Mouse (Mus musculus): ENCODE data around the gene Elavl1.
"Not testable (repeated sequence)": the region's sequence is repeated elsewhere in the genome, so short reads cannot be mapped to it uniquely, and the experiment has no call there.

Gene Elavl1

GRCm38 (mm10) chr8:4257350-4257749 lies 67.9 kb downstream of the Elavl1 start:
- DNase-seq (ENCODE audit: low read depth) = no peak

DNA sequence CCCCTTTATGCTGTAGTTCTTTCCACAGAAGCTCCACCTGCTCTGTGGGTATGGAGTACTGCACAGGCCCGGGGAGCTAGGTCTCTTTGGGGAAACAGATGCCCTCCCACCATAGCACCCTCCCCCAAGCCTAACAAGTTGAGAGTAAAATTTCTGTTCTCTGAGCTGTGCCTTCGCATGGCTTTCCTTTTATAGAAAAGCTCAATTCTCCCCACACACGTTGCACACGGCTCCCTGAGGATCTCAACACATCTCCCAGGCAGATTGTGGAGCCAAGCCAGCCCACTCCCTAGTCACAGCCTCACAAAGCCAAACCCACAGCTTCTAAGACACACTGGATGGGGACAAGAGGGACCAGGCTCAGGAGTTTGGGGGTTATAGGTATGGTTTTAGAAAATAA lies 68.3 kb downstream of the Elavl1 start:
- no peak for DNase-seq (ENCODE audit: low read depth)

DNA sequence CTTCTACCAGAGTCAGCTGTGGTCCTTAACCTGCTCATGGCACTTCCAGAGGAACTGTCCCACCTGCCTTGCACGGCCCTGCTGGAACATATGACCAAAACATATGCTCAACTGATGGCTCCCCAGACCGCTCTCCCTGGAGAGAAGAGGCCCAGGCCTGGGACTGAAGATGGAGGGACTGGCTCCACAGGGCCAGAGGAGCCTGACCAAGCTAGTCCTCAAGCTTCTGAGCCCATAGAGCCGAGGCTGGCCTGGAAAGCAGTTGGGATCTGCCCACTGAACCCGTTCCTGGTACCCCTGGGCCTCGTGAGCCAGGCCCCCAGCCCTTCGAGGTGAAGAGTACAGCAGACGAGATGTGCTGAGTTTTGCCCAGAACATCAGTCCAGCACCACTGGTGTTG lies 69.7 kb downstream of the Elavl1 start:
- DNase-seq (ENCODE audit: low read depth) = not testable (repeated sequence)

DNA sequence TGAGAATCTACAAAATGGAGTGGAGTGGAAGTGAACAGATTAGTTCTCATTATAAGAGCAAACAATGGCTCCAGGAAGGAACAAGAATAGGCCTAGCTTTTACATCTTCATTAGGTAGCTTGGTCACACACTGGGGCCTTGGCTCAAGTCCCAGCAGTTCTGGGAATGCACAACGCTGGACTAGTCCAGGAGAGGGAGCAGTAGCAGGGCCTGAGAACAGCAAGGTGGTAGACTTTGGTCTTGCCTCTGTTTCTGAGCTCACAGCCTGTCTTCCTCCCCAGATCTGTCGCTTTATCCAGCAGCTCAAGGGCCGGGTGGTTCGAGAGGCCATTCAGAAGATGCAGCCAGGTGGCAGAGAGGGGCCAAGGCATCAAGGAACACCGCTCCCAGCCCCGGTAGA lies 71.2 kb downstream of the Elavl1 start:
- DNase-seq (ENCODE audit: low read depth) = no peak

DNA sequence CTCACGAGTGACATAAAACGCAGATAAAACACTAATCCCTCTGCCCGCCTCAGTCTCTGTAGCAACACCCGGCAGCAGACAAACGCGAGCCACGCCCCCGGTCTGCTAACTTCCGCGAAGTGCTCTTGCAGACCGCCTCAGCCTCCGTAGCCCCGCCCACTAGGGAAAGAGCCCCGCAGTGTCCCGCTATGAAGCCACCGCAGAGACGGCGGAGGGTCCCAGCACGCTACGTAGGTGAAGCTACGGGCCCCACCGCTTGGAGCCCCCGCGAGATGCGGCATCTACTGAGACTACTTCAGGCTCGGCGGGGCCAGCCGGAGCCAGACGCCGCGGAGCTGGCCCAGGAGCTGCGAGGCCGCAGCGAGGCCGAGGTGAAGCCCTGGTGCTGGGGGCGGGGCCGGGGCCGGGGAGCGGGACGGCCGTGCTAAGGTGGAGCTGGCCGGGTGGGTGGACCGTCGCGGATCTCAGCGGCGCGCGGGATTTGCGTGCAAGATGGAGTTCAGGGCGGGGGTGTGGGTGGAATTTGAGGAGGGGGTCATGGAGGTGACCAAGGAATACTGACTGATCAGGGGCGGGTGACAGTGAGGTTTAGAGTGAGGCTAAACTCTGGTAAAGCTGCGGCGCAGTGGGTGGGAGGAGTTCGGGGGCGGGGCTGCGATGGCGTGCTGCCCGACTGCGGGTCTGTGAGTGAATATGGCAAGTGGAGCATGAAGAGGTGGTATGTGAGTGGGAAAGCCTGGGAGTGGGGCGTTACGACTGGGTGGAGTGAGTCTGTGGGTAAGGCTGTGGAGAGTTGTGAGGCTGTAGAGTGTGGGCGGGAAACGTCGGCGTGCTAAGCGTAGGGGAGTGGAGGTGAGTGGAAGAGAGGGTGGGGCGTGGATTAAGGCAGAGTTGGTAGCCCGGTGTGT lies 72.0 kb downstream of the Elavl1 start, which contains the start of gene Snapc2:
Gene Snapc2, plus strand, starts transcription at position 147 of the 908 bp plus-strand sequence.
- no peak for DNase-seq (ENCODE audit: low read depth)

DNA sequence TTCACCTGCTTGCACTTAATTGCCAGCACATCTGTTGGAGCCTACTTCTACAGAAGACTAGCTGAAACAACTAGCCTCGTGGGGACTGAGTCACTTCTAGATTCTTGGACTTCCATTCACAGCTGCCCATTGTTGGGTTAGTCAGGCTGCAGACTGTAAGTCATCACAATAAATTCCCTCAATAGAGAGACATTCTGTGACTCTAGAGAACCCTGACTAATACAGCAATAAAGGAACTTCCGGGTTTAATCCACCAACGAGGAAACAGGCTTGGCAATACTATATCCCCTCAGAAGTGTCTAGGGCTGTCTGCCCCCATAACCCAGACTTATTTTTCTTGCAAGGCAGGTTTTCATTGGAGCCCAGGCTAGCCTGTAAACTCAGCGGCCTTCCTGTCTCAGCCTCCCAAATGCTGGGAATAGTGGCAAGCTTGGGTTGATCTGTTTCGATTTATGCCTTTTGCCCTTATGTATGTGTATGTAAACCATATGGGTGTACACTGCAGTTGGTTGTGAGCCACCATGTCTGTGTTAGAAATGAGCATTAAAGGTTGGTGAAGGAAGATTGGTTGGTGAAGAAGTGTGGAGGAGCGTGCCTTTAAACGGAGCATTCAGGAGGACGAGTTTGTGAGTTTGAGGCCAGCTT lies 73.0 kb downstream of the Elavl1 start:
- no peak for DNase-seq (ENCODE audit: low read depth)

DNA sequence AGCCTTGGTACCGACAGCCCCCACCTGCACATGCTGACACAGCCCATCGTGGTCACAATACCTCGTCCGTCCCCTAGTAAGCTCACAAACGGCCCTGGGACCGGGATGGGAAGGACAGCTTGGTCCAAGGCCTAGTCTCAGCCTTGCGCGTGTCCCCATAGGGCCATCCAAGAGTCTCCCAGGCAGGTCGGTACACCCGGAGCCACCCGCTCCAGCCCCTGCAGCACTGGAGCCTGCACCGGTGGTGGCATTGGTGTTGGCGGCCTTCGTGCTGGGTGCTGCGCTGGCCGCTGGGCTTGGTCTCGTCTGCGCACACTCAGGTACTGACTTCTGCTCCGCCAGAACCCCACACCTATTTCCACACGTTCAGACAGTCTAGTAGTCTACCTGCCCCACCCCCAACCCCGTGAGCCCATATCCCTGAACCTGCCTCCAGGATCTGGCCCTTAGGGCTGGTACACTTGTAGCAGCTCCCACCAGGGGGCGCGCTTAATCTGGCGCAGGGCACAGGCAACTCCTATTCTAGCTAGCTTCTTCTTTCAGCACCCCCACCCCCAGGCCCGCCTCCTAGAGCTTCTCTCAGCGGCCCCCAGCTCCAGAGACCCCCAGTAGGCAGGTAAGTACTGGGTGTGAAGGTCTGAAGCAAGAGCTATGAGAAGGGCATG lies 74.8 kb downstream of the Elavl1 start:
- DNase-seq (ENCODE audit: low read depth) = no peak

GRCm38 (mm10) chr8:4249213-4249612 lies 76.0 kb downstream of the Elavl1 start:
- DNase-seq (ENCODE audit: low read depth) = no peak

GRCm38 (mm10) chr8:4247951-4248540 lies 77.2 kb downstream of the Elavl1 start, which contains the start of gene Tgfbr3l:
Gene Tgfbr3l (plus strand): TSS chr8:4248214.
- no peak for DNase-seq (ENCODE audit: low read depth)

- DNase-seq (ENCODE audit: low read depth) = no peak
Observed at GRCm38 (mm10) chr8:4247241-4247640, 78.0 kb downstream of the Elavl1 start.

DNA sequence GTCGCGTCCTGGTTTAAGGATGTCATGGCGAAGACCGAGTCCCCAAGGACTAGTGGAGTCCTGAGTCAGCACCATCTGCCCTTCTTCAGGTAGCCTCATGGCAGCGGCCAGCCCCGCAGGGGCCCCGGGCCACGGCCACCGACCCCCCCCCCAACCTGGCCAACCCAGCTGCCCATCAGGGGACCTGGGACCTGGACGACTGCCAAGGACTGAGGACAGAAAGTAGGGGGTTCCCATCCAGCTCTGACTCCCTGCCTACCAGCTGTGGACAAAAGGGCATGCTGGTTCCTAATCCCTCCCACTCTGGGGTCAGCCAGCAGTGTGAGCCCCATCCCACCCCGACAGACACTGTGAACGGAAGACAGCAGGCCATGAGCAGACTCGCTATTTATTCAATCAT lies 79.5 kb downstream of the Elavl1 start:
- no peak for DNase-seq (ENCODE audit: low read depth)

- no peak for DNase-seq (ENCODE audit: low read depth)
Observed at GRCm38 (mm10) chr8:4245061-4245460, 80.2 kb downstream of the Elavl1 start.

GRCm38 (mm10) chr8:4239193-4239890 lies 85.9 kb downstream of the Elavl1 start:
- DNase-seq (ENCODE audit: low read depth) = no peak

GRCm38 (mm10) chr8:4238434-4239192 lies 86.6 kb downstream of the Elavl1 start, which contains the start of the genes Map2k7 and Gm49320:
Gene Map2k7 (plus strand): TSS chr8:4238740.
Gene Gm49320 (plus strand): TSS chr8:4238865.
- DNase-seq (ENCODE audit: low read depth) = peak; percentile 99

DNA sequence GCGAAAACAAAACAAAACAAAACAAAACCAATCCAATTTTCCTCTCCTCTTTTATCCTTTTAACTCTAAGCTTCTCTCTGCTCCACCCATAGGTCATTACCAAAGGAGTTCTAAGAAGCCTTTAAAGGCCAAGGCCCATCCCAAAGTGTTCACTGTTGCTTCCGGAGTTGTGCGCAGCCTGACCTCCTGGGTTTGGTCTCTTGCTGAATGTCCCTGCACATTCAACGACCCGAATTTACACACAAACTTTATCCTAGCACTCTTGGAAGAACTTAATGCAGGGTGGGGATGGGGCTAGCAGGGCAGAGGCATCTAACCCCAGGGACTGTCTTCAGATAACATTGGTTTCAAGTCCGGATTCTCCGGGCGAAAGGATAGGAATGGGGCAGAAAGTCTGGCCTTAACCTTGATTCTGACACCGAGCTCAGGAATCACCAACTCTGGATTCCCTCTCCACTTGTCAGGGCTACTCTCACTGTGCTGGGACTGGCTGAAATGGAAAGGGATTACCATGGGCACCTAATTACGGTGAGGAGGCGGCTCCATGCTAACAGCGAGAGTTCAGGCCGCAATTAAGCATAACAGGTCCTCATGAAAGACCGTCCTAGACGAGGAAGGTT lies 87.3 kb downstream of the Elavl1 start:
- DNase-seq (ENCODE audit: low read depth) = no peak

Measured in fibroblast of lung, adult 2 months (primary cell).